Mouse (Mus musculus): Measurements from ENCODE around the gene Tnk2.

The Tnk2 gene

DNA sequence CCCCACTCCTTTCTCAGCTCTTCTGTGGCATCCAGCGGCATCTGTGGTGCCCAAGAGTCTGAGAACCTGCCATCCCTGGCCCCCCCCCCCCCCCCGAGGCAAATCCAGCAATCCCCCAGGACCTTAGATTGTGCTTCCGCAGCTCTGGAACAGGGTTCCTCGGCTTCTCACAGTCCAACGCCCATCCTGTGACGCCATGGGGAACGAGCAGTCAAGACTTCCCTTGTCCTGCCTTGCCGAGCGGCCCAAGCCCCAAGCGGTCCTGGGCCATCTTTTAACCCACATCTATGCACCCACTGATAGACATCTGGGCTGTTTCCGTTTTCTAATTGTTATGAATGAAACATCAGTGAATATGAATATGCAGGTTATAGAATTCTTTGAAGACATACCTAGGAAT lies 68.5 kb downstream of the Tnk2 start:
- no peak for DNase-seq (ENCODE audit: low spot score in 2 of 2)

GRCm38 (mm10) chr16:32713556-32713955 lies 69.9 kb downstream of the Tnk2 start:
- no peak for DNase-seq (ENCODE audit: low spot score in 2 of 2)

- no peak for DNase-seq (ENCODE audit: low spot score in 2 of 2)
These were observed 71.7 kb downstream of the Tnk2 start for GRCm38 (mm10) chr16:32715364-32715763.

DNA sequence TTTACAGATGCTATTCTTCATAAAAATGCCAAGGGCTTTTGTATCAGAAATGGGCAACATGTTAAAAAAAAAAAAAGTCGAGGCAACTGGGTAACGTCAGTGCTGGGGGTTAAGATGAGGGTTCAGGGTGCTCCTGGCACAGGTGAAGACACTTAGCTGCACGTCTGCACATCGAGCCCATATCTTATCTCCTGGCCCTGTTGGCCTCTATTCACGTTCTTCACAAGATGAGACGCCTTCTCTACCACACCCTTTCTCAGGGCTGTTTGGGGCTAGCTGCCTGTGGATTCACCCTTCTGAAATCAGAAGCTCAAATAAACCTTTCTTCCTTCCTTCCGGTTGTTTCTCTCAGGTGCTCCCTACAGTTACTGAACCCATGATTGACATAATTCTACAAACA lies 79.5 kb downstream of the Tnk2 start:
- no peak for DNase-seq (ENCODE audit: low spot score in 2 of 2)

DNA sequence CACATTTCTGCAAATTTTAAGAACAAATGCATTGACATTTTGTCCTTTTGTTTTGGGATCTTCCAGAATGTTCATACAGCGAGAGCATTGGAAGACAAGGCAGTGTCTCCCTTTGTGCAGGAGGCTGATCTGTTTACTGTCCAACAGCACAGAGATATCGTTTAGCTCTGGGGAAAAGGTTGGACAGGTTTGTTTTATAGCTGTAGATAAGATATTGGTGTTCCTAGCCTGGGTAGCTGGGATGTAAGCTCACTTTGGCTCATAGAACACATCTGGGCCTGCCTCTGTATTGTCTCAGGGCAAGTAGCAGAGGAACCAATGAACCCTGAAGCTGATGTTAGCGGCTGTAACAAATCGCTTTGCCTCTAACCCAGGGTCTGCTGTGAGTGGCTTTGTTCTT lies 80.1 kb downstream of the Tnk2 start:
- DNase-seq (ENCODE audit: low spot score in 2 of 2) = no peak

DNA sequence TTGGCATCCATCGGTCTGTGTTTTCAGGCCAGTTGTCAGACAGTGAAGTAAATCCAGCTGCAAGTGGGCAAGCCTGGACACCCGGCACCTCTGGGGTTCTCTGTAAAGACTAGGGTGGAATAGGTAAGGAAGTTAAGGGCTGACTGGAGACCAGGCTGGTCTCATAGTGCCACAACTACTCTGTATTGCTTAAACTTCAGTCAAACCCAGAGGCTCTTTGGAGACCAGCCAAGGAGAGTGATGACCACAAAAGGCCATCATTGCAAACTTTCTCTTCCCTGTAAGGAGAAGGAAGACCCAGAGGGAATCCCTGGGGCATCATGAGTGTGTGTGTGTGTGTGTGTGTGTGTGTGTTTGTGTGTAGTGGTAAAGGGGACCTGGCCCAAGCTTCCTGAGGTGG lies 80.6 kb downstream of the Tnk2 start:
- DNase-seq (ENCODE audit: low spot score in 2 of 2) = no peak

- DNase-seq (ENCODE audit: low spot score in 2 of 2) = no peak
These were observed 82.8 kb downstream of the Tnk2 start for GRCm38 (mm10) chr16:32726501-32726900.

- DNase-seq (ENCODE audit: low spot score in 2 of 2) = no peak
These were observed 84.6 kb downstream of the Tnk2 start for GRCm38 (mm10) chr16:32728240-32728639.

GRCm38 (mm10) chr16:32728730-32729129 lies 85.1 kb downstream of the Tnk2 start:
- DNase-seq (ENCODE audit: low spot score in 2 of 2) = no peak
